Mouse (Mus musculus) liver (tissue): Measurements from ENCODE around the gene Rab37.

Experiments used
- DNase-seq: peaks from one replicate; pipeline ENCODE4 v3.0.0-alpha.2; 2020; ENCODE audit warnings: mixed read lengths

The Rab37 gene

DNA sequence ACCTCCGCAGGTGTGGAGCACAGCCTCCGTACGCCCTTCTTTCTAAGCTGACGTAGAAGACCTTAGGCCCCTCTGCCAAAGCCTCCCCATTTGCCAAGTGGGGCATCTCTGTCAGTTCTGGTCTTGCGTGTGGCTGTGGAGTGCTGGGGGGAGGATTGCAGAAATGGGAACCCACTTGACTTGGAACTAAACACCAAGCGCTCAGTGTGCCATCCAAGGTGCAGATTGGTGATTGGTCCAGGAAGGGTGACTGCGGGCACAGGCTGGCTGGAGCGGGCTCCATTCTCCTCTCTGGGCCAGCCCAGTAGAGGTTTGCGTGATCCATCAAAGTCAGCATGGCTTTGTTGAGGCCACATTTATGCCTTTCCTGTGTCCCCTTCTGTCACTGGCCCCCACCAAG lies 111.5 kb downstream of the Rab37 start:
- DNase-seq, result no peak

DNA sequence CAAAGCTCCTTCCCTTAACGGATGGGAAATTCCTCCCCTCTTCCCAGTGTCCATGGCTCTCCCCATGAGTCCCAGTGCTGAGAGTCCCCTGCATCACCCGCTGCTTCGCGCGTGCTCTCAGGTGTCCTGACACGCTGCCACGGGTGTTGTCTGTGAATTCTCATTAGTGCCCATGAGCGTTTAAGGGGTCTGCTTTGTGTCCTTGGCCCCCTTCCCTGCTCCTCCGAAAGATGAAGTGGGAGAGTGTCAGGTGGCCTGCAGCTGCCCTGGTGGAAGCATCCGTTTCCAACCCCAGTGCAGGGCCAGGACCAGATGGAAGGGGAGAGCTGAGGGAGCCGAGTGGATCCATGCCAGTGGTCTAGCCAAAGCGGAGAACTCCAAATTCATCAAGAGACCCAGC lies 116.9 kb downstream of the Rab37 start:
- no peak for DNase-seq

DNA sequence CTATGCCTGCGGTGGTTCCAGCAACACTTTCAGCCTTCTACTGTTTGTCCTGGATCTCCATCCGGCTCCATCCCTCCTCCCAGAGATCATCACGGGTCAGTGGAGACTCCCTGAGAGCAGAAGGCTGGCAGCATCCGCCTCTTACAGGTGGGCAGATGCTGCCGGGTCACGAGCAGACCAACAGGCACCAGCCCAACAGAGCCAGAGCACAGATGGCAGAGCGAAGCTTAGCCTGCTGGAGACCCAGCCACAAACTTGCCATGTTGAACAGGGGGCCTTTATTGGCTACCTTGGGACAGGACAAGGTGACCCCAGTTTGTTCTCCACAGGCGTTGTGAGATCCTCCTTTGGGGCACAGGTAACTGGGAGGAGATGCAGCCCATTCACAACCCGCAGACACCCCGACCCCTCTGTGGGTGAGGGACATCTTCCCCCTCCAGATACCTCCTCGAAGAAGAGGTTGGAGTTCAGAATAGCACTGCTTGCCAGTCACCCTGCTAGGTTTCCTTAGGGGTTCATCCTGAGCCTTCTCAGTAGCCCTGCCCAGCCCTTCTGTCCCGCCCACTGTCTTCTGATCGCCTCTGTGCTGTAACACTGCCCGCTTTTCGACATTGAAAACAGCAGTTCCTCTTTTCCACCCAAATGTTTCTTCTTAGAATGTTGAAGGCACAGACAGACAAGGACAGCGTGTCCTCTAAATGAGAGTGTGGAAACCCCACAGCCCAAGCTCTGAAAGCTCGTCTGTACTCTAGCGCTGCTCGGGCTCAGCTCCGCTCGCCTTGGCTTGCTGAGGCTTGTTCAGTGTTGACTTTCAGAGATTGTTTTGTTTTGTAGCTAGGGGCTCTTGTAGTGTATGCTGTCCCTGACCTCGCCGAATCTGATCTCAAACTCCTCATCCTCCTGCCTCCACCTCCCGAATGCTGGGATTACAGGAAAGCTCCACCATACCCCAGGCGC lies 117.8 kb downstream of the Rab37 start:
- no peak for DNase-seq

DNA sequence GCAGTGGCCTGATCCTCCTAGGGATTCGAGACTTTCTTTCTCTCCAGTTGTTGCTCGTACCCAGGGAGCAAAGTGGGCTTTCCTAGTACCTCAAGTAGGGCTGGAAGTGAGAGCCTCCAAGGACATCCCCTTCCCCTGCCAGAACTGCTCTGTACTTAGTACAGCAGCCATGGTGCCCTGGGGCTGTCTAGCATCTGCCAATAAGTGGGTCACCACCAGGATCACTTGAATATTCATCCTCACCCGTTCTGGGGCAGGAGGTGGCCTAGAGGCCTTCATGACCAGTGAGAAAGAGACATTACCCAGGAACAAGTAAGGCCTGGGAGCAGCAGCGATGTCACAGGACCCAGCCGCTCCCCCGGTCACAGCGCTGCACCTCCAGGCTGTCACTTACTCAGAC lies 118.7 kb downstream of the Rab37 start:
- DNase-seq, result no peak
